ENCODE assay signal across 19 mouse cellular contexts in the genomic region with DNA sequence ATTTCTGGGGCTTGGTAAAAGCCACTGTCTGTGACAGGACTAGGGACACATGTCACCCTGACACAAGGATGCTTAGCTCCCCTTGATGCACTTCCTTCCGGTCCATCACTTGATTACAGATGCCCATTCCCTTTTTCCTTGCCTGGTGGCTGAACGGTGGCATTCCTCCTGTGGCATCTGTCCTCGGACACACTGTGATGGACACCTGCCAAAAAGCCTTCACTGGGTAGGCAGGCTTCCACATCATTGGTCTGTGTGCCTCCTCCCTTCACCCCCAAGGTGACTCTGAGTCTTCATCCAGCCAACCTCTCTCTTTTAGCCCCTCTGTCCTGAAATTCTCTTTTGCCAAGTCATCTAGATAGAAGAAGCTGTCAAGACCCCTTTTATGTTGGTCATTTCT.
"Had no signal": no experiment of that assay in that cellular context is flagged by ENCODE, and none has a peak within 500 bp of the region (broad histone marks: within the 10 kb centered on the region; RNA-seq: fewer than 3 reads in every experiment).

No protein-coding gene starts in this region.

- H3K27me3 ChIP-seq: midbrain, embryonic 12.5 days; neural tube, embryonic 13.5 days; neural tube, embryonic 15.5 days had no signal

- H3K9ac ChIP-seq: lung, embryonic 14.5 days; midbrain, embryonic 12.5 days; neural tube, embryonic 13.5 days; neural tube, embryonic 15.5 days had no signal

- DNase-seq: lung, adult 18-20 months; lung, embryonic 14.5 days; lung, postnatal 10 days; lung, postnatal 4 days; midbrain, embryonic 14.5 days; retina, postnatal 1 day; right cerebral cortex, adult 18-20 months; right cerebral cortex, postnatal 25 days; right cerebral cortex, postnatal 4 days; spleen, adult 18-20 months; thymus, adult 18-20 months; thymus, postnatal 14 days; thymus, postnatal 36 days had no signal

- H3K4me3 ChIP-seq: midbrain, embryonic 10.5 days; midbrain, embryonic 12.5 days; myocyte; neural tube, embryonic 13.5 days; neural tube, embryonic 15.5 days had no signal

- H3K36me3 ChIP-seq: midbrain, embryonic 10.5 days; midbrain, embryonic 12.5 days; neural tube, embryonic 15.5 days had no signal

- ATAC-seq: midbrain, embryonic 16.5 days had no signal

- H3K4me1 ChIP-seq: neural tube, embryonic 15.5 days had no signal

- H3K27ac ChIP-seq: midbrain, embryonic 10.5 days; midbrain, embryonic 12.5 days; neural tube, embryonic 13.5 days; neural tube, embryonic 15.5 days had no signal
